Mouse (Mus musculus) lung, postnatal 0 days (tissue): ENCODE data around the gene Trpv1. TPM values are rescaled to one million over a fixed set of nuclear protein-coding genes. Genes with fewer than 3 reads are reported as not detected.

Experiments
- ATAC-seq: fragments of 200-750 bp; cut with Nextera tagmentation; 2 replicates; pipeline ENCODE4 v1.8.0; 2017; ENCODE audit warnings: moderate library complexity
- DNase-seq: peaks from one replicate; pipeline ENCODE4 v3.0.0-alpha.2; 2016; ENCODE audit warnings: low spot score
- H3K27ac ChIP-seq: fragments of 300-500 bp; sonication (generic); 2 replicates; pipeline ENCODE4 v1.5.1; 2014; ENCODE audit warnings: antibody characterized with exemption, mild to moderate bottlenecking, low read length, mixed read lengths
- H3K27me3 ChIP-seq: fragments of 300-500 bp; sonication (generic); replicated peaks from 2 replicates; pipeline ENCODE4 v1.6.1; 2014; ENCODE audit warnings: low read length, mixed read lengths; ENCODE audit not compliant: insufficient read depth
- H3K36me3 ChIP-seq: fragments of 300-500 bp; sonication (generic); 2 replicates; pipeline ENCODE4 v1.6.1; 2014; ENCODE audit warnings: low read length, mixed read lengths; ENCODE audit not compliant: insufficient read depth
- H3K4me1 ChIP-seq: fragments of 300-500 bp; sonication (generic); 2 replicates; pipeline ENCODE4 v1.6.1; 2014; ENCODE audit warnings: antibody characterized with exemption, low read depth, low read length, mixed read lengths; ENCODE audit not compliant: insufficient read depth
- H3K4me2 ChIP-seq: fragments of 300-500 bp; sonication (generic); replicated peaks from 2 replicates; pipeline ENCODE4 v1.6.1; 2014; ENCODE audit warnings: low read depth, mild to moderate bottlenecking, low read length, moderate library complexity, mixed read lengths
- H3K4me3 ChIP-seq: fragments of 300-500 bp; sonication (generic); 2 replicates; pipeline ENCODE4 v1.5.1; 2014; ENCODE audit warnings: low read depth, low read length
- H3K9ac ChIP-seq: fragments of 300-500 bp; sonication (generic); replicated peaks from 2 replicates; pipeline ENCODE4 v1.6.1; 2014; ENCODE audit warnings: low read depth, mild to moderate bottlenecking
- H3K9me3 ChIP-seq: fragments of 300-500 bp; sonication (generic); 2 replicates; pipeline ENCODE4 v1.6.1; 2016; ENCODE audit warnings: low read length, mixed read lengths
- CTCF ChIP-seq: IDR thresholded peaks from 2 replicates; pipeline ENCODE4 v1.5.1; 2016; ENCODE audit warnings: antibody characterized with exemption, mild to moderate bottlenecking
- EP300 ChIP-seq: IDR thresholded peaks from 2 replicates; pipeline ENCODE4 v1.6.1; 2016; ENCODE audit warnings: antibody characterized with exemption, mild to moderate bottlenecking, control low read depth
- WGBS: fragments of 180-500 bp; shearing (Covaris S2); extraction: QIAGEN DNeasy Blood & Tissue Kit; methylation state at CpG from one replicate; pipeline ENCODE4 v1.1.7; 2014; 5-methylcytosine and 5-hydroxymethylcytosine counted together
- polyA plus RNA-seq: library from polyadenylated mRNA; unstranded; fragments of >200 nt; fragmentation: Nextera tagmentation; extraction: Ambion mirVana; gene quantifications from 2 replicates; pipeline ENCODE4 v1.2.1, GENCODE M21; 2015

Trpv1 gene
- 0.05 TPM in 1 of 2 replicates, not detected in the other for polyA plus RNA-seq

- no peak within 1 kb of the TSS for H3K9ac ChIP-seq
- no peak for ATAC-seq
- 83% methylated on average over 5 of the region's 5 CpGs for WGBS
- H3K36me3 ChIP-seq, result no peaks in the 10 kb centered on the region
- H3K9me3 ChIP-seq, result no peaks in the 10 kb centered on the region
- H3K4me1 ChIP-seq, result no peaks in the 10 kb centered on the region
- no peaks in the 10 kb centered on the region for H3K27me3 ChIP-seq
- no peak for TF ChIP-seq CTCF
- no peak for TF ChIP-seq EP300
- no peak within 1 kb of the TSS for H3K4me3 ChIP-seq
- H3K27ac ChIP-seq, result no peak within 1 kb of the TSS
- no peak for DNase-seq
- no peak within 1 kb of the TSS for H3K4me2 ChIP-seq
These were observed at the start of gene Trpv1 for GRCm38 (mm10) chr11:73233992-73234391. Gene Trpv1 (plus strand): TSS chr11:73234292.

- no peaks in the 10 kb centered on the region for H3K9me3 ChIP-seq
- H3K27ac ChIP-seq, result no peak overlapping the region
- no peak for ATAC-seq
- H3K4me2 ChIP-seq, result no peak overlapping the region
- no peaks in the 10 kb centered on the region for H3K4me1 ChIP-seq
- no peaks in the 10 kb centered on the region for H3K27me3 ChIP-seq
- peaks cover 17% of the 10 kb centered on the region for H3K36me3 ChIP-seq
- WGBS, result 83% methylated on average over 10 of the region's 10 CpGs
- H3K4me3 ChIP-seq, result no peak overlapping the region
- DNase-seq, result no peak
- H3K9ac ChIP-seq, result no peak overlapping the region
- TF ChIP-seq EP300 (no peak), CTCF (no peak)
These were observed 48.0 kb upstream of the Trpv1 start for GRCm38 (mm10) chr11:73185872-73186615.

GRCm38 (mm10) chr11:73187231-73187630 is 46.9 kb upstream of the Trpv1 start:
- H3K4me1 ChIP-seq, result no peaks in the 10 kb centered on the region
- H3K9ac ChIP-seq, result no peak overlapping the region
- WGBS, result 84% methylated on average over 6 of the region's 6 CpGs
- peaks cover 22% of the 10 kb centered on the region for H3K36me3 ChIP-seq
- DNase-seq, result no peak
- no peaks in the 10 kb centered on the region for H3K9me3 ChIP-seq
- TF ChIP-seq EP300, result no peak
- no peak for TF ChIP-seq CTCF
- H3K4me3 ChIP-seq, result no peak overlapping the region
- no peaks in the 10 kb centered on the region for H3K27me3 ChIP-seq
- H3K4me2 ChIP-seq, result no peak overlapping the region
- H3K27ac ChIP-seq, result no peak overlapping the region
- no peak for ATAC-seq

- Histone ChIP-seq H3K9ac (no peak overlapping the region), H3K4me1 (peaks cover 1% of the 10 kb centered on the region; the same call in 1 of the 2 replicates), H3K4me2 (no peak overlapping the region), H3K9me3 (no peaks in the 10 kb centered on the region), H3K27me3 (no peaks in the 10 kb centered on the region), H3K36me3 (0 out of 2 replicates have a peak, but pooled peaks cover 14% of the 10 kb centered on the region), H3K27ac (no peak overlapping the region), H3K4me3 (no peak overlapping the region)
- TF ChIP-seq CTCF (no peak), EP300 (no peak)
- ATAC-seq, result no peak
- 69% methylated on average over 6 of the region's 6 CpGs for WGBS
- DNase-seq, result peak; percentile 16
These were observed 41.0 kb upstream of the Trpv1 start for GRCm38 (mm10) chr11:73193047-73193446.

DNA sequence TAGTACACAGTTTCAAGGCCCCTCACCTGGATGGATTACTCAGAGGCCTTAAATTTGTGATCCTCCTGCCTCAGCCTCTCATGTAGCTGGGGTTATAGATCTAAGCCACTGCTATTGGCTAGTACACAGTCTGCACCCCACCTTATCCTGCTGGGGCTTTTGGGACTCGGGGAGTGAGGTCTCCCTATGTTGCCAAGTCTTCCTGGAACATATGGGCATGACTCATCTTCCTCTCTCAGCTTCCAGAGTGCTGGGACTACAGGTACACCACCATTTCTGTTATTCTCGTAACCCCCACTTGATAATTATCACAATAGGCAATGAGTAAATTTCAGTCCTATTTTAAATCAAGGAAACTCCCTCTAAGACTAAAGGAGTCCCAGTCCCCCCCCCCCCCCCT is 39.6 kb upstream of the Trpv1 start:
- no peak for DNase-seq
- 71% methylated on average over 2 of the region's 2 CpGs for WGBS
- Histone ChIP-seq H3K9me3 (no peaks in the 10 kb centered on the region), H3K4me3 (no peak overlapping the region), H3K4me2 (no peak overlapping the region), H3K9ac (no peak overlapping the region), H3K27ac (no peak overlapping the region), H3K27me3 (no peaks in the 10 kb centered on the region), H3K36me3 (0 out of 2 replicates have a peak, but pooled peaks cover 14% of the 10 kb centered on the region), H3K4me1 (peaks cover 6% of the 10 kb centered on the region)
- ATAC-seq, result no peak
- TF ChIP-seq CTCF, result no peak

- Histone ChIP-seq H3K9me3 (no peaks in the 10 kb centered on the region), H3K36me3 (no peaks in the 10 kb centered on the region), H3K4me2 (peak overlapping the region; percentile 98), H3K9ac (peak overlapping the region; percentile 75; the same call in 1 of the 2 replicates), H3K27me3 (no peaks in the 10 kb centered on the region), H3K27ac (no peak overlapping the region), H3K4me1 (peaks cover 12% of the 10 kb centered on the region), H3K4me3 (peak overlapping the region; percentile 59)
- no peak for DNase-seq
- no peak for ATAC-seq
- WGBS, result 0% methylated on average over 1 of the region's 1 CpGs
- TF ChIP-seq CTCF (no peak), EP300 (no peak)
These were observed 35.9 kb upstream of the Trpv1 start for GRCm38 (mm10) chr11:73198190-73198589.
